Mouse (Mus musculus) small intestine, adult 2 months (tissue): ENCODE data around the gene Pyroxd2.

Experiments used
- CTCF ChIP-seq: fragments of 200-500 bp; IDR thresholded peaks from 2 replicates; pipeline ENCODE4 v1.5.1; 2012; ENCODE audit warnings: low read depth, mild to moderate bottlenecking, control low read depth, inconsistent platforms, low read length, moderate library complexity, mixed read lengths; ENCODE audit not compliant: insufficient replicate concordance, insufficient read length; ENCODE audit errors: extremely low read depth
- POLR2A ChIP-seq: fragments of 200-500 bp; IDR thresholded peaks from 2 replicates; pipeline ENCODE4 v1.6.1; 2012; ENCODE audit warnings: low read depth, mild to moderate bottlenecking, control low read depth, inconsistent platforms, low read length, moderate library complexity

GRCm38 (mm10) chr19:42697336-42697735 lies 55.2 kb downstream of the Pyroxd2 start:
- TF ChIP-seq POLR2A: no peak
- TF ChIP-seq CTCF: no peak
